Mouse (Mus musculus) stomach, postnatal 0 days (tissue): ENCODE measurements around the gene Adgrg5. TPM values are rescaled to one million over a fixed set of nuclear protein-coding genes. Genes with fewer than 3 reads are reported as not detected.

Experiments used
- ATAC-seq: fragments of 200-750 bp; cut with Nextera tagmentation; 2 replicates; pipeline ENCODE4 v1.8.0; 2017; ENCODE audit not compliant: low FRiP score, low TSS enrichment
- DNase-seq: peaks from one replicate; pipeline ENCODE4 v3.0.0-alpha.2; 2016; ENCODE audit warnings: low spot score
- H3K27ac ChIP-seq: fragments of 300-500 bp; sonication (generic); replicated peaks from 2 replicates; pipeline ENCODE4 v1.5.1; 2014; ENCODE audit warnings: mild to moderate bottlenecking, control low read depth
- H3K27me3 ChIP-seq: fragments of 300-500 bp; sonication (generic); 2 replicates; pipeline ENCODE4 v1.6.1; 2014; ENCODE audit warnings: low read length; ENCODE audit not compliant: control insufficient read depth, insufficient read depth
- H3K36me3 ChIP-seq: fragments of 300-500 bp; sonication (generic); 2 replicates; pipeline ENCODE4 v1.6.1; 2014; ENCODE audit warnings: low read length, mixed read lengths; ENCODE audit not compliant: control insufficient read depth, insufficient read depth
- H3K4me1 ChIP-seq: fragments of 300-500 bp; sonication (generic); replicated peaks from 2 replicates; pipeline ENCODE4 v1.6.1; 2014; ENCODE audit warnings: antibody characterized with exemption; ENCODE audit not compliant: control insufficient read depth, insufficient read depth
- H3K4me2 ChIP-seq: fragments of 300-500 bp; sonication (generic); replicated peaks from 2 replicates; pipeline ENCODE4 v1.6.1; 2014; ENCODE audit warnings: low read depth, mild to moderate bottlenecking, control low read depth, moderate library complexity
- H3K4me3 ChIP-seq: fragments of 300-500 bp; sonication (generic); 2 replicates; pipeline ENCODE4 v1.5.1; 2014; ENCODE audit warnings: low read depth, low read length, control low read depth
- H3K9ac ChIP-seq: fragments of 300-500 bp; sonication (generic); 2 replicates; pipeline ENCODE4 v1.6.1; 2014; ENCODE audit warnings: mild to moderate bottlenecking, low read length, control low read depth, mixed read lengths
- H3K9me3 ChIP-seq: fragments of 300-500 bp; sonication (generic); 2 replicates; pipeline ENCODE4 v1.6.1; 2016; ENCODE audit warnings: low read length; ENCODE audit not compliant: control insufficient read depth
- CTCF ChIP-seq: IDR thresholded peaks from 2 replicates; pipeline ENCODE4 v1.5.1; 2016; ENCODE audit warnings: antibody characterized with exemption, low read depth, mild to moderate bottlenecking, moderate library complexity
- EP300 ChIP-seq: optimal IDR thresholded peaks from 2 replicates; pipeline ENCODE3; 2016; ENCODE audit warnings: antibody characterized with exemption
- WGBS: fragments of 180-500 bp; shearing (Covaris S2); extraction: QIAGEN DNeasy Blood & Tissue Kit; methylation state at CpG from one replicate; pipeline ENCODE4 v1.1.7; 2014; 5-methylcytosine and 5-hydroxymethylcytosine counted together
- polyA plus RNA-seq: library from polyadenylated mRNA; unstranded; fragments of >200 nt; fragmentation: Nextera tagmentation; extraction: Ambion mirVana; gene quantifications from 2 replicates; pipeline ENCODE4 v1.2.1, GENCODE M21; 2015

Adgrg5 gene
- polyA plus RNA-seq, 1 experiment from 2014 or later = 0.27 TPM

DNA sequence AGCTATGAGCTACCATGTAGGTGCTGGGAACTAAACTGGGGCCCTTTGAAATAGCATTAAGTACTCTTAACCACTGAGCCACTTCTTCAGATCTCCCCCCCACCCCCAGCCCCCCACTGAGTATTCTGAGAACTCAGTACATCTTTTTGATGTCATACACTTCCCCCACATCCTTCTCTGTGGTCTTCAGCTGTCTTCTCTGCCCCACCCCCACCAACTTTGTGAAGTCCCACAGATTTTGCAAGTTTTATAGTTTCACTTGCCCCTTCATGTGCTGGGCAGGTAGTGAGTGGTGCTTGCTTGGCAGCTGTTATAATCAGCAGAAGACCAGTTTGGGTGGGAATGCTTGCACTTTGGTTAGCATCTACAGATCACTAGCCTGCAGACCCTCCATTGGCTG lies 4.2 kb upstream of the Adgrg5 start:
- no peak overlapping the region for H3K4me3 ChIP-seq
- no peaks in the 10 kb centered on the region for H3K27me3 ChIP-seq
- peaks cover 4% of the 10 kb centered on the region for H3K4me1 ChIP-seq
- TF ChIP-seq CTCF (no peak), EP300 (no peak)
- no peak for ATAC-seq
- H3K4me2 ChIP-seq = no peak overlapping the region
- no peak overlapping the region for H3K27ac ChIP-seq
- DNase-seq = no peak
- H3K9me3 ChIP-seq = no peaks in the 10 kb centered on the region
- no peaks in the 10 kb centered on the region for H3K36me3 ChIP-seq
- no peak overlapping the region for H3K9ac ChIP-seq

DNA sequence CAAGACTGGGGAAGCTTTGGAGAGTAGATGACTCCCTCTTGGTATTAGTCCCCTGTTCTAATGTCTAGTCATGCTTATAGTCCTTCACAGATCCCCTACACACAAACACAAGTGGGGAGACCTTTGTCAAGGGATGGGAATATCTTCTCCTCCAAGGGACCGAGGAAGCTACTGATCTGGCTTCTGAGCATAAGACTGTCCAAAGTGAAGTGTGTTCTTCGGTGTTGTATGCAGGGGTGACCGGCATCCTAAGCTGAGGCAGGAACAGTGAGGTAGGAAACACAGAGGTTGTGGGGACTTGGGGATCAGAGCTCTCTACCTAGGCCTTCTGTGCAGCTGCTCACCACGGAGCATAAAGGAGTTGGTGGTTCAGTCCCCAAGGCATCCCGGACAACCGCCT lies 1.3 kb upstream of the Adgrg5 start:
- 51% methylated on average over 6 of the region's 6 CpGs for WGBS
- Histone ChIP-seq H3K9ac (no peak overlapping the region), H3K27ac (no peak overlapping the region), H3K9me3 (no peaks in the 10 kb centered on the region), H3K36me3 (no peaks in the 10 kb centered on the region), H3K4me2 (no peak overlapping the region), H3K27me3 (no peaks in the 10 kb centered on the region), H3K4me3 (no peak overlapping the region), H3K4me1 (no peaks in the 10 kb centered on the region; the same call in 1 of the 2 replicates)
- TF ChIP-seq EP300 (no peak), CTCF (no peak)
- ATAC-seq (no peak), DNase-seq (no peak)

DNA sequence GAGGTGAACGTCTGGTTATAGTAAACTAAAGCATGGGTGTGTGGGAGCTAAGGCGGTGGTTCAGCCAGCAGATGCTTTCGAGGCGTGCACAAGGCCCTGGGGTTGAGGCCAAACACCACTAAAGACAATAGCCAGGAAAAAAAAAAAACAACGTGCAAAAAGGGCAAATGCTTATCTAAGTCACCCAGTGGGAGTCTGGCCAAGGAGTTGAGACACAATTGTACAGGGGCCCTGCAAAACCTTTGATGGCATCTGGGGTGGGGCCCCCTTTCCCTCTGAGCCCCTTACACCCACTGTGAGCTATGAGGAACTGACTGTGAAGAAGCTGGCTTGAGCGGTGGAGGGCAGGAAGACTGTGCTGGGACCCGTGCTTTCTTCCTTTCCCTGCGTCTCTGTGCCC lies 892 bp upstream of the Adgrg5 start:
- no peak for DNase-seq
- Histone ChIP-seq H3K4me3 (no peak overlapping the region), H3K4me1 (no peaks in the 10 kb centered on the region; the same call in 1 of the 2 replicates), H3K36me3 (no peaks in the 10 kb centered on the region), H3K27ac (no peak overlapping the region), H3K4me2 (no peak overlapping the region), H3K9ac (no peak overlapping the region), H3K27me3 (no peaks in the 10 kb centered on the region), H3K9me3 (no peaks in the 10 kb centered on the region)
- ATAC-seq = no peak
- WGBS = 11% methylated on average over 8 of the region's 8 CpGs
- TF ChIP-seq CTCF (no peak), EP300 (no peak)

DNA sequence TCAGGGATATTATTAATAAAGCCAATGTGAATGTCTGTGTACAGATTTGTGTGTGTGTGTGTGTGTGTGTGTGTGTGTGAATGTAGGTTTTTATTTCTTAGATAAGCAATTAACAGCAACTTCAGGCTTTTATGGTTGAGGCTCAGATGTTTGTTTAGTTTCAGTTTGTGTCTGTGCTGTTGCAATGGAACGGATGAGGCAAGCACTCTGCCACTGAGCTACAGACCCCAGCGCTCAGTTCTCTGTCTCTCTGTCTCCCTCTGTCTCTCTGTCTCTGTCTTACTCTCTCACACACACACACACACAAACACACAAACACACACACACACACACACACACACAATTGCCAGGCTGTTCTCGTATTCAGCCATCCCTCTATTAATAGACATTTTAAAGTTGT lies 4.7 kb downstream of the Adgrg5 start:
- Histone ChIP-seq H3K4me1 (no peaks in the 10 kb centered on the region), H3K9ac (no peak overlapping the region), H3K27me3 (no peaks in the 10 kb centered on the region), H3K36me3 (no peaks in the 10 kb centered on the region), H3K4me3 (no peak overlapping the region), H3K4me2 (no peak overlapping the region), H3K27ac (no peak overlapping the region), H3K9me3 (no peaks in the 10 kb centered on the region)
- TF ChIP-seq CTCF (no peak), EP300 (no peak)
- DNase-seq = no peak
- WGBS = 71% methylated on average over 3 of the region's 3 CpGs
- ATAC-seq = no peak

DNA sequence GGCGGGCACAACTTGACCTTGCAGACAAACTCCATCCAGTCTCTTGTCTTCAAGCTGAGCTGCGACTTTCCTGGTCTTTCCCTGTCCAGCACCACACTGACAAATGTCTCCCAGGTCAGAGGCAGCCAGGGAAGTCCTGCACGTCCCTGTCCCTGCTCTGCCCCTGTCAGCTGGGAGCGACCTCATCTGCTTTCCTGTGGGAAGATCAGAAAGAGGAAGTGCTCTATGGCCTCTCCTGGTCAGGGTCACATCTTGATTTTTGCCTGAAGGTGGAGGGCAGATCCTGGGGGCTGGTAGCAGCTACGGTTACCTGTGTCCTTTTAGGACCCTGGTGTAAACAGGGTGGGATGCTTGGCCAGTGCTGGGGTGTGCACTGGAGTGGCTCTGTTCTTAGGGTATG lies 10.4 kb downstream of the Adgrg5 start:
- ATAC-seq (no peak), DNase-seq (no peak)
- Histone ChIP-seq H3K36me3 (no peaks in the 10 kb centered on the region), H3K4me3 (no peak overlapping the region), H3K4me2 (no peak overlapping the region), H3K9me3 (no peaks in the 10 kb centered on the region), H3K27me3 (no peaks in the 10 kb centered on the region), H3K4me1 (no peaks in the 10 kb centered on the region), H3K9ac (no peak overlapping the region), H3K27ac (no peak overlapping the region)
- no peak for TF ChIP-seq EP300
- no peak for TF ChIP-seq CTCF
- WGBS = 48% methylated on average over 5 of the region's 5 CpGs

DNA sequence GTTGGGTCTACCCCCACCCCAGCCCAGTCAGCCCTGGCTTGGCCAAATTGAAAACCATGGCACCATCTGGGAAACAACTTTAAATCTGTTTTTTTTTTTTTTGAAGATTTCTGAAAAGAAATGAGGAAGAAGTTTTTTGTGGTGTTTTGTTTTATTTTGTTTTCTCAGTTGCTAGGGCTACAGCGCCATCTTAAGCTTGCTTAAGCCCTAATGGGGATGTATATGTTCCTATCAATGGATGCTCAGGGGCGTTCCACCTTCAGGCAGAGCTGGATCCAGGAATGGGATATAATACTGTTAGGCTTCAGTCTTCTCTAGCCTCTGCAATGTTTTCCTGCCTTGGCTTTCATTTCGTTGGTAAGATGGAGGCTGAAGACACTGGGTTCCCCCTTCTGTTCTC lies 11.7 kb downstream of the Adgrg5 start:
- H3K36me3 ChIP-seq = no peaks in the 10 kb centered on the region
- no peak for TF ChIP-seq EP300
- TF ChIP-seq CTCF = no peak
- no peak overlapping the region for H3K27ac ChIP-seq
- H3K4me1 ChIP-seq = no peaks in the 10 kb centered on the region
- DNase-seq (no peak), ATAC-seq (no peak)
- no peak overlapping the region for H3K4me3 ChIP-seq
- H3K4me2 ChIP-seq = no peak overlapping the region
- no peaks in the 10 kb centered on the region for H3K27me3 ChIP-seq
- 70% methylated on average over 3 of the region's 3 CpGs for WGBS
- no peak overlapping the region for H3K9ac ChIP-seq
- no peaks in the 10 kb centered on the region for H3K9me3 ChIP-seq
